ENCODE assay signal across 9 mouse cellular contexts in genomic region chr15:78877810-78878390, GRCm38 (mm10). TPM values are rescaled to one million over a fixed set of nuclear protein-coding genes. Genes with fewer than 3 reads are reported as not detected.
A peak's percentile ranks its signal among the peaks of the same experiment; 100 is the strongest.
DNase-seq lines count a peak whose midpoint lies in the region; ATAC-seq and TF ChIP-seq lines count a peak whose summit lies in the region.
"Had no signal": no experiment of that assay in that cellular context is flagged by ENCODE, and none has a peak within 500 bp of the region (broad histone marks: within the 10 kb centered on the region; RNA-seq: fewer than 3 reads in every experiment).

No protein-coding gene starts in this region.

- peak overlapping the region; percentile 100 for H3K27ac ChIP-seq in lung, postnatal 0 days (ENCODE audit: low read length)
- H3K27ac ChIP-seq in embryonic facial prominence, embryonic 15.5 days (replicated peaks): peak overlapping the region; percentile 100
- H3K27ac ChIP-seq in midbrain, embryonic 11.5 days (ENCODE audit: low read depth, low read length): peak overlapping the region; percentile 98

- H3K9ac ChIP-seq in lung, postnatal 0 days (replicated peaks; ENCODE audit: low read depth): peak overlapping the region; percentile 89
- peak overlapping the region; percentile 71 for H3K9ac ChIP-seq in embryonic facial prominence, embryonic 15.5 days
- peak overlapping the region; percentile 88 for H3K9ac ChIP-seq in midbrain, embryonic 11.5 days (ENCODE audit: low read length)

- peaks cover 20% of the 10 kb centered on the region; the same call in 1 of the 2 replicates for H3K36me3 ChIP-seq in lung, postnatal 0 days (ENCODE audit: insufficient read depth, low read length)
- H3K36me3 ChIP-seq in embryonic facial prominence, embryonic 15.5 days: peaks cover 29% of the 10 kb centered on the region
- H3K36me3 ChIP-seq in midbrain, embryonic 11.5 days (ENCODE audit: control insufficient read depth, insufficient read depth, low read length): peaks cover 8% of the 10 kb centered on the region; the same call in 1 of the 2 replicates

- peak overlapping the region; percentile 79 for H3K4me3 ChIP-seq in lung, postnatal 0 days (ENCODE audit: low read depth, low read length)
- peak overlapping the region; percentile 83 for H3K4me3 ChIP-seq in embryonic facial prominence, embryonic 15.5 days (replicated peaks)
- H3K4me3 ChIP-seq in midbrain, embryonic 11.5 days (ENCODE audit: low read depth, low read length): peak overlapping the region; percentile 75

- DNase-seq in lung, postnatal 0 days (ENCODE audit: low spot score): peak; percentile 50
- DNase-seq in lung, adult 18-20 months: no peak
- DNase-seq in induced T-regulatory cell, adult 2 months (ENCODE audit: low read depth): peak; percentile 48
- DNase-seq in midbrain, embryonic 11.5 days (ENCODE audit: low spot score, missing footprints): no peak
- DNase-seq in left cerebral cortex, adult 18-20 months (ENCODE audit: low spot score in 2 of 2): no peak
- DNase-seq in adrenal gland, postnatal 4 days (ENCODE audit: low spot score in 2 of 2): no peak

- no peak for ATAC-seq in lung, postnatal 0 days
- no peak for ATAC-seq in embryonic facial prominence, embryonic 15.5 days (ENCODE audit: insufficient number of reproducible peaks, low FRiP score, low TSS enrichment, low read depth)
- ATAC-seq in midbrain, embryonic 11.5 days (ENCODE audit: low FRiP score): no peak
- ATAC-seq in inflammation-experienced regulatory T-cells, adult 6 months: no peak

- H3K9me3 ChIP-seq in lung, postnatal 0 days (ENCODE audit: low read length): no peaks in the 10 kb centered on the region
- no peaks in the 10 kb centered on the region for H3K9me3 ChIP-seq in embryonic facial prominence, embryonic 15.5 days (replicated peaks)
- H3K9me3 ChIP-seq in midbrain, embryonic 11.5 days (ENCODE audit: control insufficient read depth, low read length): no peaks in the 10 kb centered on the region

- H3K27me3 ChIP-seq in lung, postnatal 0 days (replicated peaks; ENCODE audit: insufficient read depth, low read length): no peaks in the 10 kb centered on the region
- no peaks in the 10 kb centered on the region for H3K27me3 ChIP-seq in embryonic facial prominence, embryonic 15.5 days
- no peaks in the 10 kb centered on the region for H3K27me3 ChIP-seq in midbrain, embryonic 11.5 days (ENCODE audit: control insufficient read depth, insufficient read depth, low read length)

- TF ChIP-seq CTCF in lung, postnatal 0 days (IDR thresholded peaks at IDR 0.05): no peak; the same call in 1 of the 2 replicates

- peak overlapping the region; percentile 78 for H3K4me2 ChIP-seq in lung, postnatal 0 days (replicated peaks; ENCODE audit: low read depth, low read length)
- H3K4me2 ChIP-seq in embryonic facial prominence, embryonic 15.5 days (replicated peaks): peak overlapping the region; percentile 80
- peak overlapping the region; percentile 84 for H3K4me2 ChIP-seq in midbrain, embryonic 11.5 days

- H3K4me1 ChIP-seq in lung, postnatal 0 days (ENCODE audit: insufficient read depth, low read depth, low read length): peaks cover 21% of the 10 kb centered on the region; the same call in 1 of the 2 replicates
- H3K4me1 ChIP-seq in embryonic facial prominence, embryonic 15.5 days: peaks cover 50% of the 10 kb centered on the region
- H3K4me1 ChIP-seq in midbrain, embryonic 11.5 days (ENCODE audit: control insufficient read depth, insufficient read depth, low read length): peaks cover 19% of the 10 kb centered on the region

- TF ChIP-seq EP300 in lung, postnatal 0 days (IDR thresholded peaks at IDR 0.05): no peak

- 1% methylated on average over 16 of the region's 17 CpGs for WGBS in lung, postnatal 0 days
- WGBS in embryonic facial prominence, embryonic 15.5 days: 0% methylated on average over 17 of the region's 17 CpGs
- 2% methylated on average over 17 of the region's 17 CpGs for WGBS in midbrain, embryonic 11.5 days

RNA-seq across cellular contexts. Expression of gene Gga1, which starts 0.9 kb away (rescaled TPM):
- 49.7 and 51.5 TPM in 2 replicates for polyA plus RNA-seq in lung, postnatal 0 days (2015; fragmentation: Nextera tagmentation; extraction: Ambion mirVana)
- 56.0 and 62.0 TPM in 2 replicates for polyA plus RNA-seq in embryonic facial prominence, embryonic 15.5 days (2015; fragmentation: Nextera tagmentation; extraction: Ambion mirVana)
- polyA plus RNA-seq in midbrain, embryonic 11.5 days (2014; fragmentation: Nextera tagmentation; extraction: Ambion mirVana): 20.5 and 25.7 TPM in 2 replicates
- total RNA-seq in left cerebral cortex, adult 18-20 months (2021): 10 to 100 TPM; 64.6 to 67.2 TPM
- 10 to 100 TPM; 58.8 to 65.5 TPM for total RNA-seq in adrenal gland, postnatal 4 days (2021)
- 10 to 100 TPM; 11.9 to 22.5 (median 16.1) TPM for polyA plus RNA-seq in inflammation-experienced regulatory T-cells, adult 6 months (2017; shearing (Covaris generic))

RNA-seq across cellular contexts. Expression of gene Gm49510, which starts 21.6 kb away (rescaled TPM):
- 0.10 and 0.42 TPM in 2 replicates for polyA plus RNA-seq in lung, postnatal 0 days (2015; fragmentation: Nextera tagmentation; extraction: Ambion mirVana)
- polyA plus RNA-seq in embryonic facial prominence, embryonic 15.5 days (2015; fragmentation: Nextera tagmentation; extraction: Ambion mirVana): 0.71 and 0.85 TPM in 2 replicates
- 0.11 TPM in 1 of 2 replicates, not detected in the other for polyA plus RNA-seq in midbrain, embryonic 11.5 days (2014; fragmentation: Nextera tagmentation; extraction: Ambion mirVana)
- under 1 TPM in 1 of 2 experiments, not detected in 1; 0.52 TPM for total RNA-seq in left cerebral cortex, adult 18-20 months (2021)
- total RNA-seq in adrenal gland, postnatal 4 days (2021): not detected
- not detected for polyA plus RNA-seq in inflammation-experienced regulatory T-cells, adult 6 months (2017; shearing (Covaris generic))
- total RNA-seq: common myeloid progenitor, adult 5-6 weeks had no signal

RNA-seq across cellular contexts. Expression of gene Sh3bp1, which starts 21.7 kb away (rescaled TPM):
- polyA plus RNA-seq in lung, postnatal 0 days (2015; fragmentation: Nextera tagmentation; extraction: Ambion mirVana): 12.7 and 12.8 TPM in 2 replicates
- 56.7 and 68.1 TPM in 2 replicates for polyA plus RNA-seq in embryonic facial prominence, embryonic 15.5 days (2015; fragmentation: Nextera tagmentation; extraction: Ambion mirVana)
- 9.1 and 10.3 TPM in 2 replicates for polyA plus RNA-seq in midbrain, embryonic 11.5 days (2014; fragmentation: Nextera tagmentation; extraction: Ambion mirVana)
- total RNA-seq in left cerebral cortex, adult 18-20 months (2021): 10 to 100 TPM; 33.8 to 39.9 TPM
- total RNA-seq in adrenal gland, postnatal 4 days (2021): 10 to 100 TPM; 25.3 to 26.0 TPM
- polyA plus RNA-seq in inflammation-experienced regulatory T-cells, adult 6 months (2017; shearing (Covaris generic)): 10 to 100 TPM; 49.5 to 72.6 (median 52.6) TPM

RNA-seq across cellular contexts. Expression of gene Lgals2, which starts 22.6 kb away (rescaled TPM):
- polyA plus RNA-seq in lung, postnatal 0 days (2015; fragmentation: Nextera tagmentation; extraction: Ambion mirVana): 1.6 and 2.4 TPM in 2 replicates
- polyA plus RNA-seq in embryonic facial prominence, embryonic 15.5 days (2015; fragmentation: Nextera tagmentation; extraction: Ambion mirVana): 1.0 TPM in 2 replicates
- not detected in 2 replicates for polyA plus RNA-seq in midbrain, embryonic 11.5 days (2014; fragmentation: Nextera tagmentation; extraction: Ambion mirVana)
- not detected for total RNA-seq in left cerebral cortex, adult 18-20 months (2021)
- 1 to 10 TPM; 2.6 to 2.9 TPM for total RNA-seq in adrenal gland, postnatal 4 days (2021)
- polyA plus RNA-seq in inflammation-experienced regulatory T-cells, adult 6 months (2017; shearing (Covaris generic)): not detected
- total RNA-seq: common myeloid progenitor, adult 5-6 weeks had no signal

RNA-seq across cellular contexts. Expression of gene Cdc42ep1, which starts 35.5 kb away (rescaled TPM):
- polyA plus RNA-seq in lung, postnatal 0 days (2015; fragmentation: Nextera tagmentation; extraction: Ambion mirVana): 107 and 109 TPM in 2 replicates
- polyA plus RNA-seq in embryonic facial prominence, embryonic 15.5 days (2015; fragmentation: Nextera tagmentation; extraction: Ambion mirVana): 41.5 and 43.8 TPM in 2 replicates
- 6.4 and 9.0 TPM in 2 replicates for polyA plus RNA-seq in midbrain, embryonic 11.5 days (2014; fragmentation: Nextera tagmentation; extraction: Ambion mirVana)
- 10 to 100 TPM; 15.3 to 16.3 TPM for total RNA-seq in left cerebral cortex, adult 18-20 months (2021)
- 10 to 100 TPM; 56.7 to 59.1 TPM for total RNA-seq in adrenal gland, postnatal 4 days (2021)
- not detected for polyA plus RNA-seq in inflammation-experienced regulatory T-cells, adult 6 months (2017; shearing (Covaris generic))
- total RNA-seq: common myeloid progenitor, adult 5-6 weeks had no signal

Comparison
In these comparisons a context has a peak if more than half of its experiments do, and no peak if none do; other contexts are left out.
1. DNase-seq: peak in lung, postnatal 0 days (single experiment) and induced T-regulatory cell, adult 2 months (single experiment); none in lung, adult 18-20 months (0 of 2), midbrain, embryonic 11.5 days (single experiment), left cerebral cortex, adult 18-20 months (0 of 2) and adrenal gland, postnatal 4 days (0 of 2).
2. Peak in every context shown above with its lines, with median percentiles within 50 percentile points of each other: H3K27ac ChIP-seq, H3K4me2 ChIP-seq, H3K4me3 ChIP-seq and H3K9ac ChIP-seq.